Comparison of ENCODE assay signal across 24 mouse cellular contexts in the genomic region with DNA sequence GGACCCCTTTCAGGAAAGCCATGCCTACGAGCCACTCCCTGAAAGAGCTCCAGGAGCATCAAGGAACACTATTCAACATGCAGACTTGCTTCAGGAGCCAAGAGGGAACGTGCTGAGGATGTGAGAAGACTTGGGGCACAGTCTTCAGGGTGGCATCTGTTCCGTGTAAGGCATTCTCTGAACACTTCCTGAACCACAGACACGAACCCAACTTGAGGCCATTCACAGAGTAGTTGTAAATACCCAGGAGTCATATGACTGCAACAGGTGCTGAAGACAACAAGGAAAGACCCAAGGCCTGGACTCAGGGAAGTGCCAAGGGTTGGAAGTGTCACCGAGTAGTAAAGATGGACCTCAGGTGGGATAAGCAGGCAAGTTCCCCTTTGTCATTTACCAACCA. TPM values are rescaled to one million over a fixed set of nuclear protein-coding genes. Genes with fewer than 3 reads are reported as not detected.
DNase-seq lines count a peak whose midpoint lies in the region; ATAC-seq and TF ChIP-seq lines count a peak whose summit lies in the region.
"Had no signal": no experiment of that assay in that cellular context is flagged by ENCODE, and none has a peak within 500 bp of the region (broad histone marks: within the 10 kb centered on the region; RNA-seq: fewer than 3 reads in every experiment).

No protein-coding gene starts in this region.

- no peak for TF ChIP-seq CTCF in bone marrow, adult 2 months (IDR thresholded peaks at IDR 0.05; ENCODE audit: control insufficient read depth, insufficient read depth, low read length)
- no peak for TF ChIP-seq CTCF in liver, postnatal 0 days (IDR thresholded peaks at IDR 0.05; ENCODE audit: low read depth)

- H3K4me2 ChIP-seq in liver, embryonic 13.5 days: peak overlapping the region; percentile 79
- H3K4me2 ChIP-seq in liver, postnatal 0 days (ENCODE audit: low read depth, low read length): 0 out of 2 replicates have a peak overlapping the region, but pooled peaks have one; percentile 1
- H3K4me2 ChIP-seq: embryonic facial prominence, embryonic 13.5 days; forebrain, embryonic 12.5 days; heart, embryonic 15.5 days had no signal

- no peak for ATAC-seq in liver, embryonic 13.5 days (ENCODE audit: low read depth)
- no peak for ATAC-seq in liver, postnatal 0 days
- no peak for ATAC-seq in erythroid progenitor cell, adult 5-6 weeks (replicated peaks; ENCODE audit: low FRiP score, poor library complexity, severe bottlenecking)
- ATAC-seq: activated CD4-positive, CD25-positive, alpha-beta regulatory T cell, adult 4 months; forebrain, postnatal 0 days; hindbrain, embryonic 16.5 days; inflammation-experienced regulatory T-cells, adult 6 months; Patski had no signal

- H3K9me3 ChIP-seq in heart, embryonic 10.5 days: no peaks in the 10 kb centered on the region
- no peaks in the 10 kb centered on the region for H3K9me3 ChIP-seq in liver, embryonic 13.5 days (replicated peaks)
- no peaks in the 10 kb centered on the region for H3K9me3 ChIP-seq in liver, postnatal 0 days (ENCODE audit: low read length)
- H3K9me3 ChIP-seq: embryonic facial prominence, embryonic 13.5 days; forebrain, embryonic 12.5 days; heart, embryonic 15.5 days had no signal

- DNase-seq in heart, embryonic 10.5 days (ENCODE audit: low spot score): no peak
- DNase-seq in heart, postnatal 4 days: no peak
- no peak for DNase-seq in liver, embryonic 13.5 days
- peak; percentile 11 for DNase-seq in liver, postnatal 0 days
- DNase-seq in layer of hippocampus, adult 11-12 months (ENCODE audit: low spot score): no peak
- DNase-seq: adrenal gland, postnatal 14 days; cerebellum, adult 18-20 months; cerebellum, adult 9-11 months; cerebellum, postnatal 36 days; forebrain, postnatal 0 days; gastrocnemius, adult 2 months; gastrocnemius, postnatal 36 days; heart, adult 11 months; heart, postnatal 14 days had no signal

- peaks cover 27% of the 10 kb centered on the region for H3K4me1 ChIP-seq in heart, embryonic 10.5 days
- peaks cover 3% of the 10 kb centered on the region; the same call in 1 of the 2 replicates for H3K4me1 ChIP-seq in bone marrow, adult 2 months (ENCODE audit: control insufficient read depth, insufficient read depth, low read length)
- H3K4me1 ChIP-seq in liver, embryonic 13.5 days (replicated peaks): peaks cover 94% of the 10 kb centered on the region
- peaks cover 29% of the 10 kb centered on the region for H3K4me1 ChIP-seq in liver, postnatal 0 days (ENCODE audit: insufficient read depth)
- H3K4me1 ChIP-seq: embryonic facial prominence, embryonic 13.5 days; forebrain, embryonic 12.5 days; heart, embryonic 15.5 days had no signal

- no peak for TF ChIP-seq POLR2A in bone marrow, adult 2 months (IDR thresholded peaks at IDR 0.05; ENCODE audit: borderline replicate concordance, control insufficient read depth, low read depth, low read length)

- peak overlapping the region; percentile 83 for H3K9ac ChIP-seq in liver, embryonic 13.5 days
- no peak overlapping the region for H3K9ac ChIP-seq in liver, postnatal 0 days (replicated peaks)
- H3K9ac ChIP-seq: embryonic facial prominence, embryonic 13.5 days; forebrain, embryonic 12.5 days; forebrain, postnatal 0 days; heart, embryonic 15.5 days had no signal

- peaks cover 9% of the 10 kb centered on the region; the same call in 1 of the 2 replicates for H3K36me3 ChIP-seq in heart, embryonic 10.5 days
- peaks cover 2% of the 10 kb centered on the region; the same call in 1 of the 2 replicates for H3K36me3 ChIP-seq in liver, embryonic 13.5 days
- peaks cover 5% of the 10 kb centered on the region for H3K36me3 ChIP-seq in liver, postnatal 0 days (replicated peaks; ENCODE audit: insufficient read depth, low read length)

- H3K27ac ChIP-seq in heart, embryonic 10.5 days: peak overlapping the region; percentile 72
- peak overlapping the region; percentile 25 for H3K27ac ChIP-seq in bone marrow, adult 2 months (ENCODE audit: control insufficient read depth, insufficient read depth, low read depth, low read length, poor library complexity)
- peak overlapping the region; percentile 100 for H3K27ac ChIP-seq in liver, embryonic 13.5 days
- H3K27ac ChIP-seq in liver, postnatal 0 days (ENCODE audit: low read depth): peak overlapping the region; percentile 97
- H3K27ac ChIP-seq: embryonic facial prominence, embryonic 13.5 days; forebrain, embryonic 12.5 days; gastrocnemius, adult 2 months; heart, embryonic 15.5 days had no signal

- no peaks in the 10 kb centered on the region for H3K27me3 ChIP-seq in heart, embryonic 10.5 days (ENCODE audit: insufficient read depth, poor library complexity, severe bottlenecking)
- no peaks in the 10 kb centered on the region for H3K27me3 ChIP-seq in liver, embryonic 13.5 days
- H3K27me3 ChIP-seq in liver, postnatal 0 days (ENCODE audit: insufficient read depth, low read length): no peaks in the 10 kb centered on the region
- H3K27me3 ChIP-seq: CH12.LX; embryonic facial prominence, embryonic 13.5 days; heart, embryonic 15.5 days; Patski had no signal

- no peak overlapping the region for H3K4me3 ChIP-seq in heart, embryonic 10.5 days
- no peak overlapping the region for H3K4me3 ChIP-seq in bone marrow, adult 2 months (replicated peaks; ENCODE audit: control insufficient read depth, low read depth, low read length)
- H3K4me3 ChIP-seq in liver, embryonic 13.5 days (replicated peaks): peak overlapping the region; percentile 5; the same call in 1 of the 2 replicates
- no peak overlapping the region for H3K4me3 ChIP-seq in liver, postnatal 0 days (ENCODE audit: low read depth, low read length)
- H3K4me3 ChIP-seq: embryonic facial prominence, embryonic 13.5 days; forebrain, embryonic 12.5 days; gastrocnemius, adult 2 months; heart, embryonic 15.5 days had no signal

- 75% methylated on average over 5 of the region's 5 CpGs for WGBS in heart, embryonic 10.5 days
- 58% methylated on average over 5 of the region's 5 CpGs for WGBS in bone marrow, adult 2 months
- WGBS in liver, embryonic 13.5 days (ENCODE audit: insufficient replicate concordance): 55% methylated on average over 5 of the region's 5 CpGs
- 59% methylated on average over 5 of the region's 5 CpGs for WGBS in liver, postnatal 0 days (ENCODE audit: insufficient replicate concordance)

- no peak for TF ChIP-seq EP300 in liver, postnatal 0 days (IDR thresholded peaks at IDR 0.05; ENCODE audit: low read depth)

RNA-seq across cellular contexts. Expression of a gene that starts 12.6 kb away (rescaled TPM):
- 30.7 and 35.6 TPM in 2 replicates for polyA plus RNA-seq in heart, embryonic 10.5 days (2016; fragmentation: Nextera tagmentation; extraction: Ambion mirVana)
- total RNA-seq in heart, postnatal 4 days (2021): 10 to 100 TPM; 23.7 to 24.0 TPM
- polyA plus RNA-seq in bone marrow, adult 2 months (2011; ENCODE audit: insufficient read depth, insufficient read length, low replicate concordance, missing spikeins): 9.8 and 16.3 TPM in 2 replicates
- polyA plus RNA-seq in liver, embryonic 13.5 days (2015; fragmentation: Nextera tagmentation; extraction: Ambion mirVana): 19.1 and 20.2 TPM in 2 replicates
- polyA plus RNA-seq in liver, postnatal 0 days (2015; fragmentation: Nextera tagmentation; extraction: Ambion mirVana): 9.3 and 10.6 TPM in 2 replicates
- 4.0 and 5.0 TPM in 2 replicates for total RNA-seq in erythroid progenitor cell, adult 5-6 weeks (2015; ENCODE audit: low replicate concordance)
- total RNA-seq in erythroid progenitor cell, adult 5-6 weeks (2017; ENCODE audit: low replicate concordance): 3.6 and 6.7 TPM in 2 replicates

RNA-seq across cellular contexts. Expression of a gene that starts 26.9 kb away (rescaled TPM):
- polyA plus RNA-seq in heart, embryonic 10.5 days (2016; fragmentation: Nextera tagmentation; extraction: Ambion mirVana): 24.0 and 25.5 TPM in 2 replicates
- 10 to 100 TPM; 17.1 to 17.5 TPM for total RNA-seq in heart, postnatal 4 days (2021)
- polyA plus RNA-seq in bone marrow, adult 2 months (2011; ENCODE audit: insufficient read depth, insufficient read length, low replicate concordance, missing spikeins): 5.3 and 12.3 TPM in 2 replicates
- 3.7 and 5.5 TPM in 2 replicates for polyA plus RNA-seq in liver, embryonic 13.5 days (2015; fragmentation: Nextera tagmentation; extraction: Ambion mirVana)
- 5.9 and 7.5 TPM in 2 replicates for polyA plus RNA-seq in liver, postnatal 0 days (2015; fragmentation: Nextera tagmentation; extraction: Ambion mirVana)
- total RNA-seq in erythroid progenitor cell, adult 5-6 weeks (2015; ENCODE audit: low replicate concordance): 2.9 and 4.3 TPM in 2 replicates
- 0.45 and 1.5 TPM in 2 replicates for total RNA-seq in erythroid progenitor cell, adult 5-6 weeks (2017; ENCODE audit: low replicate concordance)

RNA-seq across cellular contexts. Expression of a gene that starts 29.8 kb away (rescaled TPM):
- 72.0 and 81.4 TPM in 2 replicates for polyA plus RNA-seq in heart, embryonic 10.5 days (2016; fragmentation: Nextera tagmentation; extraction: Ambion mirVana)
- total RNA-seq in heart, postnatal 4 days (2021): 10 to 100 TPM; 89.1 to 98.5 TPM
- polyA plus RNA-seq in bone marrow, adult 2 months (2011; ENCODE audit: insufficient read depth, insufficient read length, low replicate concordance, missing spikeins): 21.1 and 44.1 TPM in 2 replicates
- polyA plus RNA-seq in liver, embryonic 13.5 days (2015; fragmentation: Nextera tagmentation; extraction: Ambion mirVana): 24.6 and 27.1 TPM in 2 replicates
- polyA plus RNA-seq in liver, postnatal 0 days (2015; fragmentation: Nextera tagmentation; extraction: Ambion mirVana): 23.1 and 25.9 TPM in 2 replicates
- 15.1 and 24.7 TPM in 2 replicates for total RNA-seq in erythroid progenitor cell, adult 5-6 weeks (2015; ENCODE audit: low replicate concordance)
- total RNA-seq in erythroid progenitor cell, adult 5-6 weeks (2017; ENCODE audit: low replicate concordance): 13.1 and 17.6 TPM in 2 replicates

RNA-seq across cellular contexts. Expression of a gene that starts 35.5 kb away (rescaled TPM):
- polyA plus RNA-seq in heart, embryonic 10.5 days (2016; fragmentation: Nextera tagmentation; extraction: Ambion mirVana): 14.6 and 16.5 TPM in 2 replicates
- total RNA-seq in heart, postnatal 4 days (2021): 1 to 10 TPM; 7.8 to 9.3 TPM
- polyA plus RNA-seq in bone marrow, adult 2 months (2011; ENCODE audit: insufficient read depth, insufficient read length, low replicate concordance, missing spikeins): 6.5 and 10.8 TPM in 2 replicates
- 18.2 and 19.3 TPM in 2 replicates for polyA plus RNA-seq in liver, embryonic 13.5 days (2015; fragmentation: Nextera tagmentation; extraction: Ambion mirVana)
- polyA plus RNA-seq in liver, postnatal 0 days (2015; fragmentation: Nextera tagmentation; extraction: Ambion mirVana): 9.2 and 10.6 TPM in 2 replicates
- 10.1 and 10.8 TPM in 2 replicates for total RNA-seq in erythroid progenitor cell, adult 5-6 weeks (2015; ENCODE audit: low replicate concordance)
- total RNA-seq in erythroid progenitor cell, adult 5-6 weeks (2017; ENCODE audit: low replicate concordance): 7.1 and 10.8 TPM in 2 replicates

Comparison
In these comparisons a context has a peak if more than half of its experiments do, and no peak if none do; other contexts are left out.
1. H3K27ac ChIP-seq: peak in every context shown above with its lines; median percentile 100 in liver, embryonic 13.5 days; 97 in liver, postnatal 0 days; 72 in heart, embryonic 10.5 days; 25 in bone marrow, adult 2 months.